Mouse (Mus musculus): ENCODE data around the gene Slc48a1. TPM values are rescaled to one million over a fixed set of nuclear protein-coding genes. Genes with fewer than 3 reads are reported as not detected.

Gene Slc48a1
- polyA plus RNA-seq, 1 experiment from 2014 or later = 33.6 TPM

GRCm38 (mm10) chr15:97810399-97810798 is 32.1 kb downstream of the Slc48a1 start:
- Histone ChIP-seq H3K9me3 (ENCODE audit: control insufficient read depth, low read length) (no peaks in the 10 kb centered on the region), H3K9ac (ENCODE audit: low read length) (no peak overlapping the region), H3K4me3 (ENCODE audit: low read depth, low read length) (no peak overlapping the region), H3K27ac (ENCODE audit: low read depth, low read length) (no peak overlapping the region), H3K4me2 (no peak overlapping the region), H3K36me3 (ENCODE audit: control insufficient read depth, insufficient read depth, low read length) (peaks cover 4% of the 10 kb centered on the region; the same call in 1 of the 2 replicates), H3K4me1 (ENCODE audit: control insufficient read depth, insufficient read depth, low read length) (peaks cover 4% of the 10 kb centered on the region), H3K27me3 (ENCODE audit: control insufficient read depth, insufficient read depth, low read length) (no peaks in the 10 kb centered on the region)
- DNase-seq (ENCODE audit: low spot score, missing footprints) = no peak
- no peak for ATAC-seq (ENCODE audit: low FRiP score)
- WGBS = 90% methylated on average over 5 of the region's 5 CpGs

GRCm38 (mm10) chr15:97811307-97811706 is 33.0 kb downstream of the Slc48a1 start:
- DNase-seq (ENCODE audit: low spot score, missing footprints) = no peak
- H3K4me1 ChIP-seq (ENCODE audit: control insufficient read depth, insufficient read depth, low read length) = peaks cover 4% of the 10 kb centered on the region
- H3K27ac ChIP-seq (ENCODE audit: low read depth, low read length) = no peak overlapping the region
- no peak for ATAC-seq (ENCODE audit: low FRiP score)
- no peaks in the 10 kb centered on the region for H3K27me3 ChIP-seq (ENCODE audit: control insufficient read depth, insufficient read depth, low read length)
- 93% methylated on average over 9 of the region's 9 CpGs for WGBS
- H3K36me3 ChIP-seq (ENCODE audit: control insufficient read depth, insufficient read depth, low read length) = peaks cover 4% of the 10 kb centered on the region; the same call in 1 of the 2 replicates
- H3K9ac ChIP-seq (ENCODE audit: low read length) = no peak overlapping the region
- H3K9me3 ChIP-seq (ENCODE audit: control insufficient read depth, low read length) = no peaks in the 10 kb centered on the region
- no peak overlapping the region for H3K4me3 ChIP-seq (ENCODE audit: low read depth, low read length)
- H3K4me2 ChIP-seq = no peak overlapping the region

GRCm38 (mm10) chr15:97812126-97812525 is 33.8 kb downstream of the Slc48a1 start:
- ATAC-seq (ENCODE audit: low FRiP score) = no peak
- H3K4me3 ChIP-seq (ENCODE audit: low read depth, low read length) = no peak overlapping the region
- no peak for DNase-seq (ENCODE audit: low spot score, missing footprints)
- H3K9ac ChIP-seq (ENCODE audit: low read length) = 0 out of 2 replicates have a peak overlapping the region, but pooled peaks have one; percentile 12
- H3K4me1 ChIP-seq (ENCODE audit: control insufficient read depth, insufficient read depth, low read length) = peaks cover 4% of the 10 kb centered on the region
- H3K4me2 ChIP-seq = no peak overlapping the region
- no peaks in the 10 kb centered on the region for H3K27me3 ChIP-seq (ENCODE audit: control insufficient read depth, insufficient read depth, low read length)
- no peaks in the 10 kb centered on the region for H3K9me3 ChIP-seq (ENCODE audit: control insufficient read depth, low read length)
- peaks cover 3% of the 10 kb centered on the region; the same call in 1 of the 2 replicates for H3K36me3 ChIP-seq (ENCODE audit: control insufficient read depth, insufficient read depth, low read length)
- no peak overlapping the region for H3K27ac ChIP-seq (ENCODE audit: low read depth, low read length)
- WGBS = 81% methylated on average over 6 of the region's 6 CpGs

- H3K4me3 ChIP-seq (ENCODE audit: low read depth, low read length) = no peak overlapping the region
- H3K27ac ChIP-seq (ENCODE audit: low read depth, low read length) = no peak overlapping the region
- H3K4me1 ChIP-seq (ENCODE audit: control insufficient read depth, insufficient read depth, low read length) = peaks cover 4% of the 10 kb centered on the region
- ATAC-seq (ENCODE audit: low FRiP score) (no peak), DNase-seq (ENCODE audit: low spot score, missing footprints) (no peak)
- H3K4me2 ChIP-seq = no peak overlapping the region
- no peak overlapping the region for H3K9ac ChIP-seq (ENCODE audit: low read length)
- no peaks in the 10 kb centered on the region for H3K9me3 ChIP-seq (ENCODE audit: control insufficient read depth, low read length)
- no peaks in the 10 kb centered on the region for H3K27me3 ChIP-seq (ENCODE audit: control insufficient read depth, insufficient read depth, low read length)
- 76% methylated on average over 7 of the region's 7 CpGs for WGBS
- H3K36me3 ChIP-seq (ENCODE audit: control insufficient read depth, insufficient read depth, low read length) = no peaks in the 10 kb centered on the region; the same call in 1 of the 2 replicates
Observed at GRCm38 (mm10) chr15:97812875-97813274, 34.6 kb downstream of the Slc48a1 start.

GRCm38 (mm10) chr15:97813452-97814204 is 35.3 kb downstream of the Slc48a1 start:
- Histone ChIP-seq H3K27me3 (ENCODE audit: control insufficient read depth, insufficient read depth, low read length) (no peaks in the 10 kb centered on the region), H3K4me1 (ENCODE audit: control insufficient read depth, insufficient read depth, low read length) (peaks cover 4% of the 10 kb centered on the region), H3K27ac (ENCODE audit: low read depth, low read length) (no peak overlapping the region; the same call in 1 of the 2 replicates), H3K9me3 (ENCODE audit: control insufficient read depth, low read length) (no peaks in the 10 kb centered on the region), H3K4me3 (ENCODE audit: low read depth, low read length) (no peak overlapping the region), H3K36me3 (ENCODE audit: control insufficient read depth, insufficient read depth, low read length) (no peaks in the 10 kb centered on the region; the same call in 1 of the 2 replicates), H3K9ac (ENCODE audit: low read length) (no peak overlapping the region), H3K4me2 (no peak overlapping the region)
- 44% methylated on average over 21 of the region's 21 CpGs for WGBS
- DNase-seq (ENCODE audit: low spot score, missing footprints) (no peak), ATAC-seq (ENCODE audit: low FRiP score) (no peak)

- peaks cover 4% of the 10 kb centered on the region for H3K4me1 ChIP-seq (ENCODE audit: control insufficient read depth, insufficient read depth, low read length)
- H3K9me3 ChIP-seq (ENCODE audit: control insufficient read depth, low read length) = no peaks in the 10 kb centered on the region
- no peak for DNase-seq (ENCODE audit: low spot score, missing footprints)
- WGBS = 66% methylated on average over 5 of the region's 5 CpGs
- H3K27ac ChIP-seq (ENCODE audit: low read depth, low read length) = no peak overlapping the region
- ATAC-seq (ENCODE audit: low FRiP score) = no peak
- no peak overlapping the region for H3K4me2 ChIP-seq
- no peak overlapping the region for H3K4me3 ChIP-seq (ENCODE audit: low read depth, low read length)
- H3K9ac ChIP-seq (ENCODE audit: low read length) = no peak overlapping the region
- no peaks in the 10 kb centered on the region for H3K27me3 ChIP-seq (ENCODE audit: control insufficient read depth, insufficient read depth, low read length)
- H3K36me3 ChIP-seq (ENCODE audit: control insufficient read depth, insufficient read depth, low read length) = no peaks in the 10 kb centered on the region; the same call in 1 of the 2 replicates
Observed at GRCm38 (mm10) chr15:97814703-97815102, 36.4 kb downstream of the Slc48a1 start.

- Histone ChIP-seq H3K27ac (ENCODE audit: low read depth, low read length) (no peak overlapping the region), H3K4me2 (no peak overlapping the region), H3K36me3 (ENCODE audit: control insufficient read depth, insufficient read depth, low read length) (no peaks in the 10 kb centered on the region; the same call in 1 of the 2 replicates), H3K4me3 (ENCODE audit: low read depth, low read length) (no peak overlapping the region), H3K27me3 (ENCODE audit: control insufficient read depth, insufficient read depth, low read length) (no peaks in the 10 kb centered on the region), H3K9ac (ENCODE audit: low read length) (no peak overlapping the region), H3K4me1 (ENCODE audit: control insufficient read depth, insufficient read depth, low read length) (peaks cover 4% of the 10 kb centered on the region), H3K9me3 (ENCODE audit: control insufficient read depth, low read length) (no peaks in the 10 kb centered on the region)
- ATAC-seq (ENCODE audit: low FRiP score) = no peak
- WGBS = 88% methylated on average over 4 of the region's 4 CpGs
- no peak for DNase-seq (ENCODE audit: low spot score, missing footprints)
Observed at GRCm38 (mm10) chr15:97815254-97815653, 36.9 kb downstream of the Slc48a1 start.

GRCm38 (mm10) chr15:97816199-97816994 is 38.1 kb downstream of the Slc48a1 start:
- Histone ChIP-seq H3K27ac (ENCODE audit: low read depth, low read length) (no peak overlapping the region), H3K9me3 (ENCODE audit: control insufficient read depth, low read length) (no peaks in the 10 kb centered on the region), H3K4me2 (no peak overlapping the region), H3K9ac (ENCODE audit: low read length) (no peak overlapping the region), H3K4me3 (ENCODE audit: low read depth, low read length) (no peak overlapping the region), H3K36me3 (ENCODE audit: control insufficient read depth, insufficient read depth, low read length) (no peaks in the 10 kb centered on the region; the same call in 1 of the 2 replicates), H3K4me1 (ENCODE audit: control insufficient read depth, insufficient read depth, low read length) (peaks cover 4% of the 10 kb centered on the region), H3K27me3 (ENCODE audit: control insufficient read depth, insufficient read depth, low read length) (no peaks in the 10 kb centered on the region)
- WGBS = 92% methylated on average over 17 of the region's 17 CpGs
- no peak for ATAC-seq (ENCODE audit: low FRiP score)
- no peak for DNase-seq (ENCODE audit: low spot score, missing footprints)

GRCm38 (mm10) chr15:97819937-97820336 is 41.6 kb downstream of the Slc48a1 start:
- no peaks in the 10 kb centered on the region for H3K27me3 ChIP-seq (ENCODE audit: control insufficient read depth, insufficient read depth, low read length)
- no peak overlapping the region for H3K9ac ChIP-seq (ENCODE audit: low read length)
- H3K4me3 ChIP-seq (ENCODE audit: low read depth, low read length) = no peak overlapping the region
- ATAC-seq (ENCODE audit: low FRiP score) (no peak), DNase-seq (ENCODE audit: low spot score, missing footprints) (no peak)
- peaks cover 8% of the 10 kb centered on the region; the same call in 1 of the 2 replicates for H3K4me1 ChIP-seq (ENCODE audit: control insufficient read depth, insufficient read depth, low read length)
- 87% methylated on average over 9 of the region's 9 CpGs for WGBS
- no peaks in the 10 kb centered on the region; the same call in 1 of the 2 replicates for H3K36me3 ChIP-seq (ENCODE audit: control insufficient read depth, insufficient read depth, low read length)
- no peak overlapping the region for H3K4me2 ChIP-seq
- H3K9me3 ChIP-seq (ENCODE audit: control insufficient read depth, low read length) = no peaks in the 10 kb centered on the region
- no peak overlapping the region for H3K27ac ChIP-seq (ENCODE audit: low read depth, low read length)
